Mouse (Mus musculus) limb, embryonic 15.5 days (tissue): ENCODE data around the gene Slc27a5. TPM values are rescaled to one million over a fixed set of nuclear protein-coding genes. Genes with fewer than 3 reads are reported as not detected.

Experiments used
- ATAC-seq: fragments of 200-750 bp; cut with Nextera tagmentation; 2 replicates; pipeline ENCODE4 v1.8.0; 2017; ENCODE audit warnings: low read depth, moderate TSS enrichment; ENCODE audit not compliant: insufficient number of reproducible peaks, low FRiP score, low TSS enrichment
- H3K27ac ChIP-seq: fragments of 300-500 bp; sonication (generic); 2 replicates; pipeline ENCODE4 v1.5.1; 2015; ENCODE audit warnings: moderate library complexity, mild to moderate bottlenecking, inconsistent platforms
- H3K27me3 ChIP-seq: fragments of 300-500 bp; sonication (generic); 2 replicates; pipeline ENCODE4 v1.6.1; 2015; ENCODE audit warnings: inconsistent platforms
- H3K36me3 ChIP-seq: fragments of 300-500 bp; sonication (generic); 2 replicates; pipeline ENCODE4 v1.6.1; 2015; ENCODE audit warnings: inconsistent platforms
- H3K4me1 ChIP-seq: fragments of 300-500 bp; sonication (generic); 2 replicates; pipeline ENCODE4 v1.6.1; 2015; ENCODE audit warnings: inconsistent platforms
- H3K4me2 ChIP-seq: fragments of 300-500 bp; sonication (generic); 2 replicates; pipeline ENCODE4 v1.6.1; 2015; ENCODE audit warnings: mild to moderate bottlenecking, inconsistent platforms
- H3K4me3 ChIP-seq: fragments of 300-500 bp; sonication (generic); 2 replicates; pipeline ENCODE4 v1.5.1; 2015; ENCODE audit warnings: mild to moderate bottlenecking, inconsistent platforms
- H3K9ac ChIP-seq: fragments of 300-500 bp; sonication (generic); 2 replicates; pipeline ENCODE4 v1.6.1; 2015; ENCODE audit warnings: inconsistent platforms
- H3K9me3 ChIP-seq: fragments of 300-500 bp; sonication (generic); 2 replicates; pipeline ENCODE4 v1.6.1; 2016; ENCODE audit warnings: inconsistent platforms
- WGBS: fragments of 180-500 bp; shearing (Covaris S2); methylation state at CpG from one replicate; pipeline ENCODE4 v1.1.7; 2015; 5-methylcytosine and 5-hydroxymethylcytosine counted together
- polyA plus RNA-seq: library from polyadenylated mRNA; unstranded; fragments of >200 nt; fragmentation: Nextera tagmentation; extraction: Ambion mirVana; gene quantifications from 2 replicates; pipeline ENCODE4 v1.2.1, GENCODE M21; 2015

Gene Slc27a5
- polyA plus RNA-seq, 1 experiment from 2014 or later, result 0.20 TPM

- no peak for ATAC-seq
- H3K27me3 ChIP-seq, result no peaks in the 10 kb centered on the region
- H3K9me3 ChIP-seq, result no peaks in the 10 kb centered on the region
- H3K4me1 ChIP-seq, result no peaks in the 10 kb centered on the region
- H3K27ac ChIP-seq, result no peak overlapping the region
- H3K36me3 ChIP-seq, result no peaks in the 10 kb centered on the region
- no peak overlapping the region for H3K4me2 ChIP-seq
- H3K4me3 ChIP-seq, result no peak overlapping the region
- H3K9ac ChIP-seq, result no peak overlapping the region
These were observed 54.5 kb downstream of the Slc27a5 start for GRCm38 (mm10) chr7:12943488-12943887.

- no peaks in the 10 kb centered on the region for H3K36me3 ChIP-seq
- 62% methylated on average over 4 of the region's 4 CpGs for WGBS
- no peak overlapping the region for H3K4me2 ChIP-seq
- H3K9me3 ChIP-seq, result no peaks in the 10 kb centered on the region
- no peaks in the 10 kb centered on the region for H3K27me3 ChIP-seq
- H3K9ac ChIP-seq, result no peak overlapping the region
- H3K4me1 ChIP-seq, result no peaks in the 10 kb centered on the region
- H3K4me3 ChIP-seq, result no peak overlapping the region
- no peak for ATAC-seq
- H3K27ac ChIP-seq, result no peak overlapping the region
These were observed 57.4 kb downstream of the Slc27a5 start for GRCm38 (mm10) chr7:12940599-12940998.

Other genes with a start within 250 kb of the Slc27a5 start
- gene Zscan18, start 194.6 kb downstream of the Slc27a5 start, polyA plus RNA-seq, result 9.0 and 10.0 TPM in 2 replicates
- 11.5 and 14.6 TPM in 2 replicates for gene Zfp329, start 179.3 kb downstream of the Slc27a5 start, polyA plus RNA-seq
- 40.7 and 41.2 TPM in 2 replicates for gene Zfp110, start 163.4 kb downstream of the Slc27a5 start, polyA plus RNA-seq
- 4.5 and 4.9 TPM in 2 replicates for gene Zfp128, start 117.0 kb downstream of the Slc27a5 start, polyA plus RNA-seq
- gene Zscan22, start 100.4 kb downstream of the Slc27a5 start, polyA plus RNA-seq, result 17.3 and 17.7 TPM in 2 replicates
- 887 and 1,056 TPM in 2 replicates for gene Rps5, start 75.9 kb downstream of the Slc27a5 start, polyA plus RNA-seq
- 1.9 and 3.0 TPM in 2 replicates for gene Rnf225, start 70.8 kb downstream of the Slc27a5 start, polyA plus RNA-seq
- gene Zfp324, start 32.4 kb downstream of the Slc27a5 start, polyA plus RNA-seq, result 13.3 and 13.5 TPM in 2 replicates
- gene Zfp446, start 20.3 kb downstream of the Slc27a5 start, polyA plus RNA-seq, result 7.4 and 7.8 TPM in 2 replicates
- gene Trim28, start 922 bp upstream of the Slc27a5 start, polyA plus RNA-seq, result 189 and 243 TPM in 2 replicates
- gene Zbtb45, start 11.8 kb upstream of the Slc27a5 start, polyA plus RNA-seq, result 23.7 and 25.2 TPM in 2 replicates
- gene Chmp2a, start 36.6 kb upstream of the Slc27a5 start, polyA plus RNA-seq, result 179 and 185 TPM in 2 replicates
- gene Ube2m, start 40.1 kb upstream of the Slc27a5 start, polyA plus RNA-seq, result 102 and 104 TPM in 2 replicates
- 2.5 and 3.7 TPM in 2 replicates for gene Mzf1, start 56.6 kb upstream of the Slc27a5 start, polyA plus RNA-seq
- 0.04 TPM in 1 of 2 replicates, not detected in the other for gene Vmn1r85, start 97.0 kb upstream of the Slc27a5 start, polyA plus RNA-seq
- gene Vmn1r86, start 121.7 kb upstream of the Slc27a5 start, polyA plus RNA-seq, result not detected in 2 replicates
- gene Vmn1r87, start 142.0 kb upstream of the Slc27a5 start, polyA plus RNA-seq, result not detected in 2 replicates
- not detected in 2 replicates for gene Vmn1r88, start 161.4 kb upstream of the Slc27a5 start, polyA plus RNA-seq
- gene Vmn1r89, start 214.8 kb upstream of the Slc27a5 start, polyA plus RNA-seq, result not detected in 2 replicates